Mouse (Mus musculus) gastrocnemius, postnatal 4 days (tissue): ENCODE results near the gene Slc28a3. TPM values are rescaled to one million over a fixed set of nuclear protein-coding genes. Genes with fewer than 3 reads are reported as not detected.

Experiments used
- DNase-seq, 2 experiments: peaks; one replicate each; pipeline ENCODE4 v3.0.0; 2021 to 2022; ENCODE audit warnings: low spot score in 2 of 2, mixed read lengths in 2 of 2
- total RNA-seq, 2 experiments: library from RNA; stranded (reverse); gene quantifications; 2 replicates each; pipeline ENCODE4 v1.2.3; 2021

Gene Slc28a3
- total RNA-seq, 2 experiments from 2014 or later, result not detected

DNA sequence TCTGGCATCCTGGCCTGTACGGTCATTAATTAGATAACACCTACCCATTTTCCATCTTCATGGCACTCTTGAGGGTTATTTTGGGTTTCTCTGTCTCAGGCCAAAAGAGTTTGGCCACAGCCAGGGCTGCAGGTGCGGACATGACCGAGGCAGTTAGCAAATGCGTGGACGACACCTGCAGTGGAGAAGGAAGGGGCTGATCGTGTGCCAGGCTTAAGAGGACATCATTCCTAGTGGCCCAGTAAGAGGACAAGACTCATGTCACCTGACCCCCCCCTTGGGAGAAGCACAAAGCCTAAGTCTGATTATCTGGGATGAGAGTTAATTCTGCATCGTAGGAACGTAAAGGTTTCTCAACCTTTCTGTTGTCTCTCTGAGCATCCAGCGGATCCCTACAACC lies 44.5 kb downstream of the Slc28a3 start:
- DNase-seq, result no peak

- peak in 1 of 2 experiments; percentile 13 for DNase-seq
These were observed 50.1 kb downstream of the Slc28a3 start for GRCm38 (mm10) chr13:58560497-58561138.

DNA sequence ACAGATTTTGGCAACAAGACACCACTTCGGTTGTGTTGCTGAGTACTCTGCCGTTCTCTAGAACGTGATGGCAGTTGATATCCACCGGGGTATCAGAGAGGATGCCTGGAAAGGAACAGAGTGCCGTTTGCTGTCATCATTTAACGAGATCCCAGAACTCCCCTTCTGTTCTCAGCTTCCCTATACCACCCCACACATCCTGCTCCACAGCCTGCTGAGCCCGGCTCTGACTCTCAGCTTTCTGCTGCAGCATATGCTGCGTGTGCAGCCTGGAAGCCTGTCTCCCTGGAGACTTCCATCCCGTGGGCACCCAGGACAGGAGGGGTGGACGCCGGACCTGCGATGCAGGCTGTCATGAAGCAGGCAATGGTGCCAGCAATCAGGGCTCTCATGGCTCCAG lies 52.5 kb downstream of the Slc28a3 start:
- DNase-seq, result no peak

GRCm38 (mm10) chr13:58556018-58556417 lies 54.7 kb downstream of the Slc28a3 start:
- DNase-seq, result no peak

- no peak for DNase-seq
These were observed 55.1 kb downstream of the Slc28a3 start for GRCm38 (mm10) chr13:58555561-58555960.

- no peak for DNase-seq
These were observed 58.8 kb downstream of the Slc28a3 start for GRCm38 (mm10) chr13:58551924-58552323.

GRCm38 (mm10) chr13:58547570-58547969 lies 63.1 kb downstream of the Slc28a3 start:
- no peak for DNase-seq

DNA sequence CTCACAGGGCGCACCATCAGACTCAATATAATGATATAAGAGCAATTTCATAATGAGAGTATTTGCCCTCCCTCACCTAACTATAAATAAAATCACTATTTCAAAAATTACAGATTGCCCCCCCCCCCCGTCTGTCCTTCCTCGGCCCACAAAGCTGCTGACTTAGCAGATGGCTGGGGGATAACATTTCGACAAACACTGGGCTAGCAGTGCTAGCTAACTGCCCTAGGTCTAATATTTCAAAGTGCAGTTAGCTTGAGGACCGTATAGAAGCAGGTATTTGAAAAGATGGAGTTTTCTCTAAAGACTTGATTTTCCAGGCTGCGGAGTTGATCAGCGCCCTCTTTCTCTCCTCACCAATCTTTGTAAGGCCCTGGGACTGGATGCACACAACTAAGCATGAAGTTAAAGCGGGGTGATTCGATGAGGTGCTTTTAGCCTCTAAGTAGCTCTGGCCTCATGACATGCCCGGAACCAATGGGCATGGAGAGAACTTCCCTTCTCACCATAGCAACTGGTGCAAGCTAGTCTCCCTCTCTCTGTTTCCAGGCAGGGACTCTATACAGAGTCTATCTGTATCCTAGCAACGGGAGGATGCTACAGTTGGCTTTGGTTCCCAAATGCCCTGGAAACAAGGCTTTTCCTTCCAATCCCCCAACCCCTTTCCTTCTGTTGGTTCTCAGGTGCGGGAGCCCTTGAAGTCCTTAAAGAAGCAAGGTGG lies 66.8 kb downstream of the Slc28a3 start:
- no peak for DNase-seq

DNA sequence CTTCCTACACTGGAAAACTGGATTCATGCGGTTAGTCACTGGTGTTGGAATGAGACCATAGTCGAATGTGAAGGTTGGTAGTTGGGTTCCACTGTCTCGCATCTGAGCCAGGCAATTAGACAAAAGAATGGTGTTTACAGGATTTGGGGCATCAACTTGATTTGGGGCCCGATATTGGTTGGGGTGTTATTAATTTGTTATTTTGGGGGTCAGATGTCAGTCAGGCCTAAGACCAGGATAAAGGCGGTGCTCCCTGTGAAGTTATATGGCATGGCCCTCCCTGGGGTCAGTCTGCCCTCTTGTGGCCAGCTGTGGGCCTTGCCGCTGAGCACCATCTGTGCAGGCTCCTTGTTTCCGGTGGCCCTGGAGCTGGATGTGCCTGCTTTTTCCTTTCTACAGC lies 67.6 kb downstream of the Slc28a3 start:
- peak; percentile 71 to 80 for DNase-seq

DNA sequence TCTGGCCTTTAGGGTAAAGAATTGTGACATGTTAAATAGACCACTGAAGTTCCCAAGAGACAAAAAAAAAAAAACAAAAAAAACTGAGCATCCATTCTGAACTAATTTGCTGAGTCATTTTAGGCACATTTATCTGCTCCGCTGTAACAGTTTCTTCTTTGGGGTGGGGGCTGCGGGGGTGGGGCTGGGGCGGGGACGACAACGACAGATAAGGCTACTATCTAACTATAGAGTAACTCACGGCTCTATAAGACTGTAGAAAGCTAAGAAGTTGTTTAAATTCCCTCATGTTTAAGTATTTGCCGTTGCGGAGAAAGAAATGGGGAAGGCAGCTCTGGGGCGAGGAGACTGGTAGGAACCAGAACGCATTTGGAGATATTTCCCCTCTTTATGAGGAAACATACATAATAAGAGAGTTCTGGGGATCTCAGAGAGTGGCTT lies 68.1 kb downstream of the Slc28a3 start:
- DNase-seq, result no peak

DNA sequence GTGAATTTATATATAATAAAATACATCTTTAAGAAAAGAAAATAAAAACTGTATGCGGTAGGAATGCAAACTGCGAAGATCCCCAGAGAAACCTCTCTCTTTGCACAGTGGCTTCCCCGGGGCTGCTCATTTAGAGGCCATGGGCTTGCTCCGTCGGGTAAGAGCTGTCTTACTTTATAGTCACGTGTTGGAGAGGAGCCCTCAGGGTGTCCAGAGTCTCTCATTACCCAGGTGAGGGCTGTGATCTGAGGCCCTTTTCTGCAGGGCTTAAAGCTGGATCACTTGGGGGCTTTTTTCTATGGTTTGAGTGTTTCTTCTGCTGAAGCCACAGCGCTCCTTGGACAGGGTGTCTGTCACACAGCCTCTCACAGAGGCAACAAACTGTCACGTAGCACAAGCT lies 68.5 kb downstream of the Slc28a3 start:
- DNase-seq, result no peak

- no peak for DNase-seq
These were observed 69.1 kb downstream of the Slc28a3 start for GRCm38 (mm10) chr13:58541620-58542019.

DNA sequence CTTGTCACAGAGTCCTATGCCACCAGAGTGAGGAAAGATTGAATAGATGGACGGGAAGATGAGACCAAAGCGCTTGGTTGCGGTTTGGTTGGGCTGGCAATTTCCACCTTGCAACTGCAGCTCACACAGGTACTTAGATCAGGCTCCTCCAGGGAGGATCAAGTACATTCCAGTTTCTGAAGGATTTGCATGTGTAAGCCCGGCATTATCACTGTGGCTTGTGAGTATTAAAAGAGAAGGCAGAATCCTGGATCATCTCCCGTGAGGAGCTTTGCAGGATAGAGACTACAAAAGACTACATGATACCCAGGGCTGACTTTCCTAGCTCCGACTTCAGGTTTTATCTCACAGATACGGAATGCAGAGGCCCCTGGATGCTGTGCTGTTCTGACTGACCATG lies 71.7 kb downstream of the Slc28a3 start:
- DNase-seq, result no peak

DNA sequence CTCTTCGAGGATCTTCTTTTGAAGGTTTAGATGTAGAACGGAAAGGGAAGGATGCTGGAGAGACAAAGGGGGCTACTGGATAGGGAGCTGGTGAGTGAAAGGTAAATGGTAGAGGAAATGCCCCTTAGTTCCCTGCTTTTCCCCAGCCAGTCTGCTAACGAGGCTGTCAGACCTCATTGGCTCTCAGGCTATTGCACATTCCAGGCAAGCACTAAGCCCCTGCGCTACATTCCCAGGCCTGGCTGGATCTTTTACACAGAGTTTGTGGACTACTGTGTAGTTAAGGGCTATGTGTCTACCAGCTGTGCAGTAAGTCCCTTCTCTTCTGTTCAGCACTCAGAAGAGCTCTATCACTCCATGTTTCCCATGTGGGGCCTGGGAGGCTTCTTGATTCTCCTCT lies 72.3 kb downstream of the Slc28a3 start:
- DNase-seq, result no peak

- no peak for DNase-seq
These were observed 72.8 kb downstream of the Slc28a3 start for GRCm38 (mm10) chr13:58537916-58538233.

DNA sequence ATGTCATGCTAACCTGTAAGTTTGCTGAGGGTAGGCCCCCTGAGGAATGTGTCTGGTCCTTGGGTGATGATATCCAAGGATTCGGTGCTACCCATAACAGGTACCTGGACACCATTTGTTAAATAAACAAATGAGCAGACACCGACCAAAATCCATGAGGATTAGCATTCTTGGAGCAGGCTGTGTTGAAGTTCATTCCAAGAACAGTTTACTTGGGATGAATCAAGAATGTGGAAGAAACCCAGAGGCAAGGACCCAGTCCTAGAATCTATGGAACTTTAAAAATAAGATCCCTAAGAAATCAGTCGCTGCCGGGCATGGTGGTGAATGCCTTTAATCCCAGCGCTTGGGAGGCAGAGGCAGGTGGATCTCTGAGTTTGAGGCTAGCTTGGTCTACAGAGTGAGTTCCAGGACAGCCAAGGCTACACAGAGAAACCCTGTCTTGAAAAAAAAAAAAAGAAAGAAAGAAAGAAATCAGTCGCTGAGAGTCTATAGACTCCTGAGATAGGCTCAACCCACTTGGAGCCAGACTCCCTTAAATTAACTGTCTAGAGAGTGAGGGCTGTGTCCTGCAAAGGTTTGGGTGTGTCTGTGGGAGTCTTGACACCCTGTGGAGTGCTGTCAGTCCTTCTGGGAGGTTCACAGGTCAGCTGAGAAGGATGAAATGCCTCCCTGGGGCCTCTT lies 73.3 kb downstream of the Slc28a3 start:
- DNase-seq, result no peak

- no peak for DNase-seq
These were observed 74.0 kb downstream of the Slc28a3 start for GRCm38 (mm10) chr13:58536466-58537231.

DNA sequence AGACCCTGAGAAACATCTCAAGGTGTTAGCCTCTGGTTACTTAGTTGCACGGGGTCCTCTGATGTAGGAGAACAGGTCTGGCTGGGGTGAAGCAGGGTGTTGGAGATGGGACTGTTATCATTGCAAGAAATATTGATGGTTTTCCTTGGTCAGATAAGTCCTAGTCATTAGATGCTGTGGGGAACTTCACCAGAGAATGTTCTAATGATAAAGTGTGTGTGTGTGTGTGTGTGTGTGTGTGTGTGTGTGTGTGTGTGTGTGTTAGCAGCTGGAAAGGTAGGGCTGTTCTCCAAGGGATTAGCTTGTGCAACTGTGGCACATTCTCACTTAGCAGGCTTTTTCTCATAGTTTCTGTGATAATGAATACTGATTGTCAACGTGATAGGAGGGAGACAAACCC lies 75.4 kb downstream of the Slc28a3 start:
- DNase-seq, result no peak

DNA sequence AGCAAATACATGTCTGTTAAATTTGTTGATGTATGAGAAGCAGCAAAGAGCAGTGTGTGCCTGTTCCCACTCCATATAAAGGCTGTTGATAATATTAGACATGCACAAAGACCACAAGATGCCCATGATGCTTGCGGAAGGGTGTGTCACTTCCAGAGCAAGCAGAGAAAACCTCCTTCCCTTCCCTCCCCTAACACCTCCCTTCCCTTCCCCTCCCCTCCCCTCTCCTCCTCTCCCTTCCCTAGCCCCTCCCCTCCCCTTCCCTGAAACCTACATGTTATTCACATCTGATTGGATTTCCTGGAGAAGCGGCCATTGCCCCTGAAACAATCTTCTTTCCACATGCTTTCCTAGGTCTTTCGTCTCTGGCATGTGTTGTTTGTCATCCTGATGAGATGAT lies 75.8 kb downstream of the Slc28a3 start:
- DNase-seq, result no peak

DNA sequence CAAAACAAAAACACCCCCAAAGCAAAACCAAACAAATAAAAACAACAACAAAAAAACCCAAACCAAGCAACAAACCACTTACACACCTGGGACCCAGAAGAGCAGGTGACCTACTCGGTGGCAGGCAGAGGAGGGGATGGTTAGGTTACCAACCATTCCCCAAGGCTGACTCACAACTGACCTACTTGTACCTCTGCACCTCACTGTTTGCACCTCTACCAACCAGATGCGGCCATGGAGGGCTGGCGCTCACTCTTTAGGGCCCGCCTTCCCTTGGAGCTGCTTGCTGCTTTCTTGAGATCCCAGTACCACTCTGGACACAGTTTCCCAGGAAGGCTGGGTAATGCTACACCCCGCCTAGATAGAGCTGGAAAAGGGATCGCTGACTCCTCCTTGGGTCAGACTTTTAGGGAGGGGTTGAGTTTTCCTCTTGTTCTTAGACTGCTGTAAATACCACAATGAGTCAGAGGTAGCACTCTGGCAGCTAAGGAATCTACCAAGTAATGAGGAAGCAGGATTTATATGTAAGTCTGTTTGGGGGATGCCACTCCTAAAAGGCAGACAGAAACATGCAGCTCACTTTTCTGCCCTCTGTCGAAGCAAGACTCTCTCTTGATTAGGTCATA lies 76.3 kb downstream of the Slc28a3 start:
- DNase-seq, result no peak

DNA sequence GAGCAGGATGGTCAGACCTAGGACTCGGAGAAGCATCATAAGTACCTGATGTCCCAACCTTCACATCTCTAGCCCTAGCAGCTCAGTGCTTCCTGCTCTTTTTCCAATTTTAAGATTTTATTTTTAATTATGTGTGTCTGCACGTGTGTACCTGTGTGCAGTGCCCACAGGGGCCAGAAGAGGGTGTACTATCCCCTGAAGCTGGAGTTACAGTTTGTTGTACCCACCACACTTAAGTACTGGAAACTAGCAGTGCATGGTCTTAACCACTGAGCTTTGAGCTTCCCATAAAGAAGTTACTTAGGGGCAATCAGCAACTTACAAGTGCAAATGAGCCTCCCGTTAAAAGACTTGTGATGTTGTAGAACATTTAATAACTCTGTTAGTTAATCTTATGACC lies 86.1 kb downstream of the Slc28a3 start:
- DNase-seq, result no peak
